Mouse (Mus musculus) brown adipose tissue, adult 24 weeks (tissue): Measurements from ENCODE around the gene Trim71. TPM values are rescaled to one million over a fixed set of nuclear protein-coding genes. Genes with fewer than 3 reads are reported as not detected.

Source experiments
- H3K27ac ChIP-seq: fragments of 200-500 bp; replicated peaks from 2 replicates; pipeline ENCODE4 v1.5.1; 2012; ENCODE audit warnings: low read depth, mild to moderate bottlenecking, low read length
- H3K4me1 ChIP-seq: fragments of 200-500 bp; 2 replicates; pipeline ENCODE4 v1.6.1; 2012; ENCODE audit warnings: low read length, mixed read lengths; ENCODE audit not compliant: control insufficient read depth, insufficient read depth, insufficient read length
- H3K4me3 ChIP-seq: fragments of 200-500 bp; 2 replicates; pipeline ENCODE4 v1.5.1; 2012; ENCODE audit warnings: low read depth, mild to moderate bottlenecking, low read length, moderate library complexity; ENCODE audit not compliant: insufficient read depth
- polyA plus RNA-seq: library from polyadenylated mRNA; stranded (reverse); fragments of >200 nt; gene quantifications from 2 replicates; pipeline ENCODE4 v1.2.4, GENCODE M21; 2012; ENCODE audit not compliant: missing spikeins, insufficient read depth, insufficient read length

Gene Trim71
- polyA plus RNA-seq, 1 experiment = not detected

DNA sequence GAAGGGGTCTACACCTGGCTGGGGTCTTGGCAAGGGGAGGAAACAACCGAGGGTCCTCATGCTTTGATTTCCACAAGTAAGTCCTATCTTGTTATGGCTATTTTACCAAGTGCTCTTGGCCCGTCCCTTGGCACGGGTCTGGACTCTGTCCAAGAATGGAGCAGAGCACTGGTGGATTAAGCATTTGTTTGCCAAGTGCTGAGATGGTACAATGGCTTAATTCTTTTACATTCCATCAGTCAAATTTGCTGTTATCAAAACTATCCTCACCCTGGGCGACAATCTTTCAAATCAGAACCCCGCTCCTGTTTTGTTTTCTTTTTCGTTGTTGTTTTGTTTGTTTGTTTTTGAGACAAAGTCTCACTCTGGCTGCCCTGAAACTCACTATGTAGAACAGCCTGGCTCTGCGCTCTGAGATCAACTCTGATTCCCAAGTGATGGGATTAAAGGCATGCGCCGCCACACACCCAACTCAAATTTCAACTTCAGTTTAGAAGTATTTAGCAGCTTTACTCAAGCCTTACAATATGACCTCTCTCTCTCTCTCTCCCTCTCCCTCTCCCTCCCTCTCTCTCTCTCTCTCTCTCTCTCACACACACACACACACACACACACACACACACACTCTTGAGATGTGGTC is 19.3 kb downstream of the Trim71 start:
- Histone ChIP-seq H3K4me1 (no peaks in the 10 kb centered on the region), H3K27ac (no peak overlapping the region), H3K4me3 (no peak overlapping the region)

DNA sequence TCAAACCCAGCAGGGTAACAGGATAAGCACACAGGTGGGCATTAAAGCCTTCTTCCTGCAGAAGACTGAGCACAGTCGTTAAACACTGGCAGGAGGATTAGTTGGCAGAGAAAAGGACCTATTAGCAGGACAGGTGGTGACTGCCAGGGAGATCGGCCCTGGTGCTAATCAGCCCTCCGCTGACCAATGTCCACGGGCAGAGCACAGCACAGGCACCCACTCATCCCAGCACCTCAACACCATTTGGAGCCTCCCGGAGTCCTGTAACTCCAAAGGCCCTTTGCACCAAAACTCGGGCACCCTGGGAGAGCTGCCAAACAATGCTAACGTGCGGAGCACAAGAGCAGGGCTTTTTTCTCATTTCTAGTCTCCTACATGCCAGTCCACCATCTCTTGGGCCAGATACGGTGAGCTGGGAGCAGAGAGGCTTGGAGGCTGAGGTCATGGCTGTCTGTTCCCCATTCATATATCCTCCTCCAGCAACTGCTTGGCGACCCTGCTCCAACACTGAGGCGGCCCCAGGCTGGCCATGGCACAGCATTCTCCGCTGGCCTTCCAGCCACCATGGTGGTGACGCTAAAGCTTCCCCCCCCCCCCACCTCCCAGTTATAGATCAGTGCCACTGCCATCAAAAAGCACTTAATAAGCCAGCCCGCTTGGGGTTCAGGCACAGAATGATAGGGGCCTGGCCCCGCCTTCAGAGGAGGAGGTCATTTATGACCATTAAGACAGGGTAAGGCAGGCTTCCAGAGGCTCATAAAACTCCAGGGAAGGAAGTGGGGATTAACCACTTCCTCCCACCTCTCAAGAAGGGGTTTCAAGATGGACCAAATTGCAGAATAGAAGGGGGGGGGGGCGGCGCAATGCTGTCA is 20.1 kb downstream of the Trim71 start:
- no peaks in the 10 kb centered on the region for H3K4me1 ChIP-seq
- no peak overlapping the region for H3K4me3 ChIP-seq
- H3K27ac ChIP-seq = no peak overlapping the region

DNA sequence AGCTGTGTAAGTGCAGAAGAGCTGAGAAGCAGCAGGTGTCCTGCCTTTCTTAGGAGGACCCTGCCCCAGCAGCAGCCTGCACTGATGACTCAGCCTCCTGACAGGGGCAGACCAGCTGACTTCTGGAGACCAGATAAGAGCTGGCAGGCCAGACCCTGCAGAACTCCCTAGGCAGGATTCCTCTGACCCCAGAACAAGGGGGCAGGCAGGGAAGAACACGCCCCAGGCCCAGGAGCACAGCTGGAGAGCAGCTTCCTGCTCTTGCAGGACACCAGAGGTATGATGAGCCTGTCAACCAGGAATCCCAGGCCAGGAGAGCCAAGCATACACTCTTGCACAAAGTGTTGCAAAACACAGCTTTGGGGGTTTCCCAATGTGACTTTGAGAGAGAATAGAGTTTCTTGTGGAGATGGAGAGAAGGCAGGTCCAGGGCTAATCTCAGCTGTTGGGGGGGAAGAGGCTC is 22.9 kb downstream of the Trim71 start:
- no peak overlapping the region for H3K27ac ChIP-seq
- no peaks in the 10 kb centered on the region for H3K4me1 ChIP-seq
- no peak overlapping the region for H3K4me3 ChIP-seq

- Histone ChIP-seq H3K4me1 (no peaks in the 10 kb centered on the region), H3K27ac (no peak overlapping the region), H3K4me3 (no peak overlapping the region)
Observed at GRCm38 (mm10) chr9:114538996-114539563, 25.1 kb downstream of the Trim71 start.

DNA sequence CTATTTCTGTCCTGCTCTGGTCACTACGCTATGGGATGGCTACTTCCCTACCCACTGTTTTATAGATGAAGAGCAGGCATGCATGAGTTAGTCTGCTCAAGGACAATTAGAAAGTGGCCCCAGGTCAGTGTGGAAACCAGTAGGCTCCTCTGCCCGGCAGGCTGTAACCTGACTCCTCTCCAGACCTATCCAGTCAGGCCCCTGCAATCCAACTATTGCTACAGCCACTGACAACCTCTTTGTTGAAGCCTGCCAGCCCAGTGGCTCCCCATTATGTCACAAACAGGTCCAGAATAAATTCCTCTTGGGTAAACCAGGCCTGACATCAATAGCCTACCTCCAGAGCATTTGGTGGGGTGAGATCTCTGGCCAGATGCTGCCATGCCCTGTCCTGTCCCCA is 27.5 kb downstream of the Trim71 start:
- no peaks in the 10 kb centered on the region for H3K4me1 ChIP-seq
- no peak overlapping the region for H3K27ac ChIP-seq
- no peak overlapping the region for H3K4me3 ChIP-seq

- H3K27ac ChIP-seq = no peak overlapping the region
- H3K4me1 ChIP-seq = no peaks in the 10 kb centered on the region
- H3K4me3 ChIP-seq = no peak overlapping the region
Observed at GRCm38 (mm10) chr9:114534747-114535517, 29.2 kb downstream of the Trim71 start.

GRCm38 (mm10) chr9:114533848-114534247 is 30.3 kb downstream of the Trim71 start:
- H3K27ac ChIP-seq = no peak overlapping the region
- no peaks in the 10 kb centered on the region for H3K4me1 ChIP-seq
- H3K4me3 ChIP-seq = no peak overlapping the region

- Histone ChIP-seq H3K4me3 (no peak overlapping the region), H3K4me1 (peaks cover 5% of the 10 kb centered on the region), H3K27ac (no peak overlapping the region)
Observed at GRCm38 (mm10) chr9:114531276-114531675, 32.9 kb downstream of the Trim71 start.

DNA sequence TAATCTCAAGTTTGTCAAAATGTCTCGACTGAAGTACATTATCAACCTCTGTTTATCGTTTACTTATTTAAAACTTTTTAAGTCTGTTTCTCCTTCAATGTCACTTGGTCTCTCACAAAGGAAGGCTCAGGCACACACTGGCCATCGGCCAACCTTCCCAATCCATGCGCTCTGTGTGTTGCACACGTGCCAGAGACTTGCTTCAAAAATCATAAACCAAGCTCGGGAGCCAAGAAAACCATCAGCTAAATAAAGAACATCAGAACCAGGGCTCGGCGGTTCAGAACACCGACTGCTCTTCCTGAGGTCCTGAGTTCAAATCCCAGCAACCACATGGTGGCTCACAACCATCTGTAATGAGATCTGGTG is 35.5 kb downstream of the Trim71 start:
- peaks cover 5% of the 10 kb centered on the region for H3K4me1 ChIP-seq
- no peak overlapping the region for H3K27ac ChIP-seq
- no peak overlapping the region for H3K4me3 ChIP-seq

GRCm38 (mm10) chr9:114527992-114528679 is 36.0 kb downstream of the Trim71 start:
- Histone ChIP-seq H3K27ac (no peak overlapping the region), H3K4me3 (no peak overlapping the region), H3K4me1 (peaks cover 5% of the 10 kb centered on the region)

DNA sequence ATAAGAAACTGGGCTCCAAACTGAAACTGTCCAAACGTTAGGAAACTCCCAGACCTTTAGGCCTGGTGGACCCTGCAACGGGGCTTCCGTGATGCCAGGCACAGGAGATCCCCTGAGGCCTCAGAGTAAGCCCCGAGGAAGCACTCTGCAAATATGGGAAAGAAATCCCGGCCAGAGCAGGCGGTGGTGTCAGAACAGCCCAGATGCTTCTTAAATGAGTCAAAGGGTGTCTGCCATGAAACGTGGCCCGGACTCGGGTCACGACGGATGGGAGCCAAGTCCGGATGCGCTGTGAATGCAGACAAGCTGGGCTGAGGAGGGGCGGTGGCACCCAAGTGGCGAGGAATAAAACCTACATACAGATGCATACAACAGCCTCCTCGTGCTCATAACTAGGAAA is 37.1 kb downstream of the Trim71 start:
- Histone ChIP-seq H3K4me1 (peaks cover 5% of the 10 kb centered on the region), H3K27ac (no peak overlapping the region), H3K4me3 (peak overlapping the region; percentile 46)

GRCm38 (mm10) chr9:114526581-114526980 is 37.6 kb downstream of the Trim71 start:
- Histone ChIP-seq H3K4me1 (peaks cover 5% of the 10 kb centered on the region), H3K4me3 (peak overlapping the region; percentile 46; the same call in 1 of the 2 replicates), H3K27ac (no peak overlapping the region)

- Histone ChIP-seq H3K4me3 (no peak overlapping the region), H3K27ac (no peak overlapping the region), H3K4me1 (peaks cover 5% of the 10 kb centered on the region)
Observed at GRCm38 (mm10) chr9:114525891-114526290, 38.3 kb downstream of the Trim71 start.

- Histone ChIP-seq H3K4me3 (no peak overlapping the region), H3K27ac (no peak overlapping the region), H3K4me1 (peaks cover 5% of the 10 kb centered on the region)
Observed at GRCm38 (mm10) chr9:114525073-114525633, 39.0 kb downstream of the Trim71 start.
